Mouse (Mus musculus) forebrain, embryonic 16.5 days (tissue): ENCODE data around the gene Aqp11. TPM values are rescaled to one million over a fixed set of nuclear protein-coding genes. Genes with fewer than 3 reads are reported as not detected.
A peak's percentile ranks its signal among the peaks of the same experiment; 100 is the strongest.

Experiments
- ATAC-seq: fragments of 200-750 bp; cut with Nextera tagmentation; 2 replicates; pipeline ENCODE4 v1.8.0; 2017; ENCODE audit warnings: mild to moderate bottlenecking, moderate library complexity
- H3K27ac ChIP-seq: fragments of 300-500 bp; sonication (generic); 2 replicates; pipeline ENCODE4 v1.5.1; 2014; ENCODE audit warnings: low read length, control low read depth
- H3K27me3 ChIP-seq: fragments of 300-500 bp; sonication (generic); replicated peaks from 2 replicates; pipeline ENCODE4 v1.6.1; 2014; ENCODE audit warnings: low read length; ENCODE audit not compliant: control insufficient read depth, insufficient read depth
- H3K36me3 ChIP-seq: fragments of 300-500 bp; sonication (generic); 2 replicates; pipeline ENCODE4 v1.6.1; 2014; ENCODE audit not compliant: control insufficient read depth, insufficient read depth
- H3K4me1 ChIP-seq: fragments of 300-500 bp; sonication (generic); replicated peaks from 2 replicates; pipeline ENCODE4 v1.6.1; 2014; ENCODE audit warnings: low read length; ENCODE audit not compliant: control insufficient read depth, insufficient read depth
- H3K4me2 ChIP-seq: fragments of 300-500 bp; sonication (generic); 2 replicates; pipeline ENCODE4 v1.6.1; 2014; ENCODE audit warnings: mild to moderate bottlenecking, low read length, control low read depth
- H3K4me3 ChIP-seq: fragments of 300-500 bp; sonication (generic); replicated peaks from 2 replicates; pipeline ENCODE4 v1.5.1; 2014; ENCODE audit warnings: mild to moderate bottlenecking, low read length, control low read depth
- H3K9ac ChIP-seq: fragments of 300-500 bp; sonication (generic); replicated peaks from 2 replicates; pipeline ENCODE4 v1.6.1; 2014; ENCODE audit warnings: low read depth, low read length, control low read depth
- H3K9me3 ChIP-seq: fragments of 300-500 bp; sonication (generic); 2 replicates; pipeline ENCODE4 v1.6.1; 2016; ENCODE audit warnings: low read length; ENCODE audit not compliant: control insufficient read depth
- WGBS: fragments of 180-500 bp; shearing (Covaris S2); extraction: QIAGEN DNeasy Blood & Tissue Kit; methylation state at CpG from one replicate; pipeline ENCODE4 v1.1.7; 2014; 5-methylcytosine and 5-hydroxymethylcytosine counted together
- polyA plus RNA-seq: library from polyadenylated mRNA; unstranded; fragments of >200 nt; fragmentation: Nextera tagmentation; extraction: Ambion mirVana; gene quantifications from 2 replicates; pipeline ENCODE4 v1.2.1, GENCODE M21; 2015

The Aqp11 gene
- polyA plus RNA-seq, 1 experiment from 2014 or later, result 11.5 TPM

- no peaks in the 10 kb centered on the region for H3K9me3 ChIP-seq
- 0 out of 2 replicates have a peak, but pooled peaks cover 5% of the 10 kb centered on the region for H3K36me3 ChIP-seq
- peaks cover 13% of the 10 kb centered on the region for H3K4me1 ChIP-seq
- H3K4me3 ChIP-seq, result peak within 1 kb of the TSS; percentile 98
- H3K4me2 ChIP-seq, result peak within 1 kb of the TSS; percentile 78
- peak within 1 kb of the TSS; percentile 94 for H3K9ac ChIP-seq
- H3K27ac ChIP-seq, result peak within 1 kb of the TSS; percentile 60
- H3K27me3 ChIP-seq, result no peaks in the 10 kb centered on the region
- ATAC-seq, result peak; percentile 99
- WGBS, result under 1% methylated on average over 62 of the region's 63 CpGs
These were observed 41.4 kb downstream of the Aqp11 start, which contains the start of gene Clns1a for GRCm38 (mm10) chr7:97696506-97697254. TSS of gene Clns1a (plus strand) at chr7:97696634.

DNA sequence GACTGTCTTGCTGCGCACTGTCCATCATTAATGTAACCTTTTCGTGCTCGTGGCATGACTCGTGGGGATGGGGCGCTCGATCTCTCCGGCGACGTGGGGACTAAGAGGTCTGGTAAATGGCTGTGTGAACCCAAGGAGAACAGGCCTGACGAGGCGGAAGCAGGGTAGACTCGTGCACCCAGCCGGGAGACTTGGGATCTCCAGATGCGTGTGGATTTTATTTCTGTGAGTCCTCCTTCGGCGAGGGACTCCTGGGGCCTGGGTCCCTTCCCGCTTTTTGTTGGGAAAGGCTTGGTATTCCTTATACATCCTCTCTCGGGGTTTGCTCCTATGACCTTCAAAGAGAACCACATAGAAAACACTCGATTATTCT is 42.0 kb downstream of the Aqp11 start:
- H3K9ac ChIP-seq, result peak overlapping the region; percentile 94
- peak overlapping the region; percentile 78 for H3K4me2 ChIP-seq
- ATAC-seq, result peak; percentile 68
- H3K4me3 ChIP-seq, result peak overlapping the region; percentile 98
- no peaks in the 10 kb centered on the region for H3K9me3 ChIP-seq
- 0 out of 2 replicates have a peak, but pooled peaks cover 5% of the 10 kb centered on the region for H3K36me3 ChIP-seq
- H3K27me3 ChIP-seq, result no peaks in the 10 kb centered on the region
- H3K4me1 ChIP-seq, result peaks cover 13% of the 10 kb centered on the region
- whole genome bisulfite sequencing, result 43% methylated on average over 19 of the region's 19 CpGs
- H3K27ac ChIP-seq, result peak overlapping the region; percentile 60

- peaks cover 13% of the 10 kb centered on the region for H3K4me1 ChIP-seq
- 100% methylated on average over 1 of the region's 1 CpGs for WGBS
- no peaks in the 10 kb centered on the region for H3K27me3 ChIP-seq
- H3K9ac ChIP-seq, result no peak overlapping the region
- no peaks in the 10 kb centered on the region for H3K9me3 ChIP-seq
- 0 out of 2 replicates have a peak, but pooled peaks cover 5% of the 10 kb centered on the region for H3K36me3 ChIP-seq
- no peak overlapping the region for H3K27ac ChIP-seq
- no peak overlapping the region for H3K4me3 ChIP-seq
- H3K4me2 ChIP-seq, result peak overlapping the region; percentile 78
- ATAC-seq, result no peak
These were observed 42.6 kb downstream of the Aqp11 start for GRCm38 (mm10) chr7:97695441-97695840.

GRCm38 (mm10) chr7:97687831-97688230 is 50.3 kb downstream of the Aqp11 start:
- Histone ChIP-seq H3K27me3 (no peaks in the 10 kb centered on the region), H3K4me1 (no peaks in the 10 kb centered on the region), H3K9ac (no peak overlapping the region), H3K4me3 (no peak overlapping the region), H3K27ac (no peak overlapping the region), H3K36me3 (peaks cover 19% of the 10 kb centered on the region), H3K9me3 (no peaks in the 10 kb centered on the region), H3K4me2 (no peak overlapping the region)
- ATAC-seq, result no peak
- WGBS, result 75% methylated on average over 2 of the region's 2 CpGs

GRCm38 (mm10) chr7:97679239-97679638 is 58.9 kb downstream of the Aqp11 start:
- Histone ChIP-seq H3K36me3 (peaks cover 26% of the 10 kb centered on the region), H3K4me3 (no peak overlapping the region), H3K9ac (no peak overlapping the region), H3K4me2 (no peak overlapping the region), H3K4me1 (no peaks in the 10 kb centered on the region), H3K9me3 (no peaks in the 10 kb centered on the region), H3K27ac (no peak overlapping the region), H3K27me3 (no peaks in the 10 kb centered on the region)
- WGBS, result 23% methylated on average over 1 of the region's 1 CpGs
- no peak for ATAC-seq

Other genes starting within 250 kb of the Aqp11 start
- gene Aamdc, start 158.8 kb downstream of the Aqp11 start, polyA plus RNA-seq, result 50.4 and 50.9 TPM in 2 replicates
- gene Rsf1, start 158.4 kb downstream of the Aqp11 start, polyA plus RNA-seq, result 34.7 and 36.3 TPM in 2 replicates
- gene Clns1a, start 41.7 kb downstream of the Aqp11 start, polyA plus RNA-seq, result 213 and 217 TPM in 2 replicates
- gene Pak1, start 50.3 kb upstream of the Aqp11 start, polyA plus RNA-seq, result 147 TPM in 2 replicates
- not detected in 2 replicates for gene Gdpd4, start 181.7 kb upstream of the Aqp11 start, polyA plus RNA-seq